25 mouse cellular contexts compared by ENCODE assay signal in genomic region chr3:111488438-111488837, GRCm38 (mm10).
"Had no signal": no experiment of that assay in that cellular context is flagged by ENCODE, and none has a peak within 500 bp of the region (broad histone marks: within the 10 kb centered on the region; RNA-seq: fewer than 3 reads in every experiment).

No protein-coding gene starts in this region.

- H3K9ac ChIP-seq: heart, embryonic 13.5 days; heart, embryonic 15.5 days; hindbrain, embryonic 12.5 days; hindbrain, embryonic 15.5 days; kidney, embryonic 15.5 days; limb, embryonic 13.5 days; limb, embryonic 15.5 days; liver, embryonic 12.5 days had no signal

- H3K36me3 ChIP-seq: heart, embryonic 10.5 days; heart, embryonic 13.5 days; heart, embryonic 15.5 days; hindbrain, embryonic 12.5 days; hindbrain, embryonic 15.5 days; kidney, embryonic 15.5 days; limb, embryonic 13.5 days; limb, embryonic 15.5 days; liver, embryonic 12.5 days had no signal

- H3K4me3 ChIP-seq: heart, embryonic 10.5 days; heart, embryonic 13.5 days; heart, embryonic 15.5 days; hindbrain, embryonic 12.5 days; hindbrain, embryonic 15.5 days; kidney, embryonic 15.5 days; limb, embryonic 13.5 days; limb, embryonic 15.5 days; liver, embryonic 12.5 days had no signal

- H3K4me1 ChIP-seq: heart, embryonic 10.5 days; heart, embryonic 13.5 days; heart, embryonic 15.5 days; hindbrain, embryonic 12.5 days; hindbrain, embryonic 15.5 days; kidney, embryonic 15.5 days; limb, embryonic 13.5 days; limb, embryonic 15.5 days; liver, embryonic 12.5 days had no signal

- ATAC-seq: hindbrain, postnatal 0 days; intestine, embryonic 16.5 days; liver, embryonic 12.5 days had no signal

- H3K9me3 ChIP-seq: heart, embryonic 10.5 days; heart, embryonic 13.5 days; heart, embryonic 15.5 days; hindbrain, embryonic 12.5 days; hindbrain, embryonic 15.5 days; kidney, embryonic 15.5 days; limb, embryonic 15.5 days; liver, embryonic 12.5 days had no signal

- H3K27ac ChIP-seq: heart, embryonic 10.5 days; heart, embryonic 13.5 days; heart, embryonic 15.5 days; hindbrain, embryonic 12.5 days; hindbrain, embryonic 15.5 days; hindbrain, postnatal 0 days; kidney, embryonic 15.5 days; kidney, postnatal 0 days; limb, embryonic 13.5 days; limb, embryonic 15.5 days; liver, embryonic 12.5 days had no signal

- H3K4me2 ChIP-seq: heart, embryonic 13.5 days; heart, embryonic 15.5 days; hindbrain, embryonic 12.5 days; hindbrain, embryonic 15.5 days; kidney, embryonic 15.5 days; limb, embryonic 13.5 days; limb, embryonic 15.5 days; liver, embryonic 12.5 days had no signal

- DNase-seq: gastrocnemius, postnatal 14 days; gastrocnemius, postnatal 36 days; heart, adult 18-20 months; heart, postnatal 14 days; heart, postnatal 36 days; kidney, adult 11 months; kidney, adult 2 months; kidney, adult 9 months; kidney, postnatal 14 days; kidney, postnatal 36 days; layer of hippocampus, adult 9-11 months; layer of hippocampus, postnatal 36 days; left cerebral cortex, postnatal 4 days had no signal

- H3K27me3 ChIP-seq: heart, embryonic 13.5 days; heart, embryonic 15.5 days; hindbrain, embryonic 12.5 days; hindbrain, embryonic 15.5 days; kidney, embryonic 15.5 days; limb, embryonic 13.5 days; limb, embryonic 15.5 days; liver, embryonic 12.5 days had no signal
